Mouse (Mus musculus): ENCODE results near the gene Hrct1.

GRCm38 (mm10) chr4:43761336-43761735 lies 34.3 kb downstream of the Hrct1 start:
- no peak for TF ChIP-seq POLR2A (IDR thresholded peaks at IDR 0.05; ENCODE audit: low read depth, low read length)
- TF ChIP-seq CTCF (IDR thresholded peaks at IDR 0.05; ENCODE audit: borderline replicate concordance, insufficient read depth, low read length), result no peak
